Mouse (Mus musculus) C2C12 (cell line): ENCODE measurements at regions not wholly inside any gene's neighbourhood (a gene's known extent, or its start where the extent isn't known, plus 50 kb on each side); places are given as distances from the start of the nearest gene placed in this dataset.

ENCODE experiments used
- CEBPB ChIP-seq: IDR thresholded peaks from one replicate; pipeline ENCODE4 v1.6.1; 2011; ENCODE audit warnings: low read depth, mild to moderate bottlenecking, control low read depth, moderate library complexity
- CTCF ChIP-seq: IDR thresholded peaks from one replicate; pipeline ENCODE4 v1.5.1; 2011; ENCODE audit not compliant: control insufficient read depth, insufficient read depth, insufficient read length
- FOSL1 ChIP-seq: IDR thresholded peaks from one replicate; pipeline ENCODE4 v1.8.0; 2011; ENCODE audit warnings: mild to moderate bottlenecking, low read length; ENCODE audit not compliant: poor library complexity, insufficient read depth, severe bottlenecking
- USF1 ChIP-seq: IDR thresholded peaks from one replicate; pipeline ENCODE4 v1.6.1; 2011; ENCODE audit warnings: low read depth, mild to moderate bottlenecking, control low read depth, moderate library complexity

- TF ChIP-seq CTCF (no peak), CEBPB (no peak), FOSL1 (no peak), USF1 (no peak)
These were observed 152.7 kb upstream of the Mad2l1 start for GRCm38 (mm10) chr6:66382347-66383010.
